Mouse (Mus musculus): ENCODE measurements at regions not wholly inside any gene's neighbourhood (a gene's known extent, or its start where the extent isn't known, plus 50 kb on each side); places are given as distances from the start of the nearest gene placed in this dataset.

- WGBS: 16% methylated on average over 5 of the region's 5 CpGs
- Histone ChIP-seq H3K27me3 (replicated peaks; ENCODE audit: control insufficient read depth, insufficient read depth, low read length) (no peaks in the 10 kb centered on the region), H3K9me3 (ENCODE audit: control insufficient read depth, low read length) (no peaks in the 10 kb centered on the region), H3K27ac (ENCODE audit: low read length) (no peak overlapping the region), H3K9ac (ENCODE audit: low read depth, low read length) (no peak overlapping the region), H3K4me3 (ENCODE audit: low read length) (no peak overlapping the region), H3K36me3 (ENCODE audit: control insufficient read depth, insufficient read depth, low read length) (no peaks in the 10 kb centered on the region), H3K4me1 (ENCODE audit: control insufficient read depth, insufficient read depth, low read length) (no peaks in the 10 kb centered on the region), H3K4me2 (ENCODE audit: low read depth, low read length) (no peak overlapping the region)
- no peak for ATAC-seq
These were observed 234.1 kb upstream of the Rgma start for GRCm38 (mm10) chr7:73141167-73141566.

GRCm38 (mm10) chr7:73143902-73144301 lies 231.4 kb upstream of the Rgma start:
- H3K9ac ChIP-seq (ENCODE audit: low read depth, low read length): no peak overlapping the region
- ATAC-seq: no peak
- H3K36me3 ChIP-seq (ENCODE audit: control insufficient read depth, insufficient read depth, low read length): no peaks in the 10 kb centered on the region
- 89% methylated on average over 11 of the region's 11 CpGs for WGBS
- H3K4me1 ChIP-seq (ENCODE audit: control insufficient read depth, insufficient read depth, low read length): no peaks in the 10 kb centered on the region
- H3K9me3 ChIP-seq (ENCODE audit: control insufficient read depth, low read length): no peaks in the 10 kb centered on the region
- H3K27ac ChIP-seq (ENCODE audit: low read length): no peak overlapping the region
- H3K4me2 ChIP-seq (ENCODE audit: low read depth, low read length): no peak overlapping the region
- no peaks in the 10 kb centered on the region for H3K27me3 ChIP-seq (replicated peaks; ENCODE audit: control insufficient read depth, insufficient read depth, low read length)
- no peak overlapping the region for H3K4me3 ChIP-seq (ENCODE audit: low read length)

- 48% methylated on average over 4 of the region's 4 CpGs for WGBS
- Histone ChIP-seq H3K4me1 (ENCODE audit: control insufficient read depth, insufficient read depth, low read length) (no peaks in the 10 kb centered on the region), H3K4me3 (ENCODE audit: low read length) (no peak overlapping the region), H3K27ac (ENCODE audit: low read length) (no peak overlapping the region), H3K27me3 (replicated peaks; ENCODE audit: control insufficient read depth, insufficient read depth, low read length) (no peaks in the 10 kb centered on the region), H3K9me3 (ENCODE audit: control insufficient read depth, low read length) (no peaks in the 10 kb centered on the region), H3K9ac (ENCODE audit: low read depth, low read length) (no peak overlapping the region), H3K36me3 (ENCODE audit: control insufficient read depth, insufficient read depth, low read length) (no peaks in the 10 kb centered on the region), H3K4me2 (ENCODE audit: low read depth, low read length) (no peak overlapping the region)
- ATAC-seq: no peak
These were observed 230.5 kb upstream of the Rgma start for GRCm38 (mm10) chr7:73144846-73145245.

GRCm38 (mm10) chr7:73147251-73147650 lies 228.1 kb upstream of the Rgma start:
- Histone ChIP-seq H3K27me3 (replicated peaks; ENCODE audit: control insufficient read depth, insufficient read depth, low read length) (no peaks in the 10 kb centered on the region), H3K36me3 (ENCODE audit: control insufficient read depth, insufficient read depth, low read length) (no peaks in the 10 kb centered on the region), H3K4me2 (ENCODE audit: low read depth, low read length) (no peak overlapping the region), H3K4me1 (ENCODE audit: control insufficient read depth, insufficient read depth, low read length) (no peaks in the 10 kb centered on the region), H3K9me3 (ENCODE audit: control insufficient read depth, low read length) (no peaks in the 10 kb centered on the region), H3K9ac (ENCODE audit: low read depth, low read length) (no peak overlapping the region), H3K4me3 (ENCODE audit: low read length) (no peak overlapping the region), H3K27ac (ENCODE audit: low read length) (no peak overlapping the region)
- no peak for ATAC-seq

GRCm38 (mm10) chr7:73150436-73150835 lies 224.9 kb upstream of the Rgma start:
- no peak overlapping the region for H3K4me3 ChIP-seq (ENCODE audit: low read length)
- ATAC-seq: no peak
- H3K36me3 ChIP-seq (ENCODE audit: control insufficient read depth, insufficient read depth, low read length): no peaks in the 10 kb centered on the region
- no peaks in the 10 kb centered on the region for H3K27me3 ChIP-seq (replicated peaks; ENCODE audit: control insufficient read depth, insufficient read depth, low read length)
- 76% methylated on average over 7 of the region's 7 CpGs for WGBS
- H3K9me3 ChIP-seq (ENCODE audit: control insufficient read depth, low read length): no peaks in the 10 kb centered on the region
- no peak overlapping the region for H3K4me2 ChIP-seq (ENCODE audit: low read depth, low read length)
- H3K9ac ChIP-seq (ENCODE audit: low read depth, low read length): no peak overlapping the region
- H3K27ac ChIP-seq (ENCODE audit: low read length): no peak overlapping the region
- no peaks in the 10 kb centered on the region for H3K4me1 ChIP-seq (ENCODE audit: control insufficient read depth, insufficient read depth, low read length)

GRCm38 (mm10) chr7:73151586-73152467 lies 223.5 kb upstream of the Rgma start:
- WGBS: 63% methylated on average over 13 of the region's 15 CpGs
- Histone ChIP-seq H3K4me3 (ENCODE audit: low read length) (no peak overlapping the region), H3K4me2 (ENCODE audit: low read depth, low read length) (no peak overlapping the region), H3K9ac (ENCODE audit: low read depth, low read length) (no peak overlapping the region), H3K36me3 (ENCODE audit: control insufficient read depth, insufficient read depth, low read length) (no peaks in the 10 kb centered on the region), H3K4me1 (ENCODE audit: control insufficient read depth, insufficient read depth, low read length) (no peaks in the 10 kb centered on the region), H3K27ac (ENCODE audit: low read length) (no peak overlapping the region), H3K27me3 (replicated peaks; ENCODE audit: control insufficient read depth, insufficient read depth, low read length) (no peaks in the 10 kb centered on the region), H3K9me3 (ENCODE audit: control insufficient read depth, low read length) (no peaks in the 10 kb centered on the region)
- ATAC-seq: no peak

GRCm38 (mm10) chr7:73153668-73154067 lies 221.6 kb upstream of the Rgma start:
- no peak overlapping the region for H3K4me3 ChIP-seq (ENCODE audit: low read length)
- H3K27me3 ChIP-seq (replicated peaks; ENCODE audit: control insufficient read depth, insufficient read depth, low read length): no peaks in the 10 kb centered on the region
- no peak overlapping the region for H3K9ac ChIP-seq (ENCODE audit: low read depth, low read length)
- H3K27ac ChIP-seq (ENCODE audit: low read length): no peak overlapping the region
- ATAC-seq: no peak
- no peak overlapping the region for H3K4me2 ChIP-seq (ENCODE audit: low read depth, low read length)
- no peaks in the 10 kb centered on the region for H3K9me3 ChIP-seq (ENCODE audit: control insufficient read depth, low read length)
- no peaks in the 10 kb centered on the region for H3K4me1 ChIP-seq (ENCODE audit: control insufficient read depth, insufficient read depth, low read length)
- H3K36me3 ChIP-seq (ENCODE audit: control insufficient read depth, insufficient read depth, low read length): no peaks in the 10 kb centered on the region
- 89% methylated on average over 1 of the region's 1 CpGs for WGBS

- H3K4me3 ChIP-seq (ENCODE audit: low read length): no peak overlapping the region
- H3K27me3 ChIP-seq (replicated peaks; ENCODE audit: control insufficient read depth, insufficient read depth, low read length): no peaks in the 10 kb centered on the region
- H3K9ac ChIP-seq (ENCODE audit: low read depth, low read length): no peak overlapping the region
- no peak overlapping the region for H3K4me2 ChIP-seq (ENCODE audit: low read depth, low read length)
- no peaks in the 10 kb centered on the region for H3K36me3 ChIP-seq (ENCODE audit: control insufficient read depth, insufficient read depth, low read length)
- ATAC-seq: no peak
- no peaks in the 10 kb centered on the region for H3K4me1 ChIP-seq (ENCODE audit: control insufficient read depth, insufficient read depth, low read length)
- H3K9me3 ChIP-seq (ENCODE audit: control insufficient read depth, low read length): no peaks in the 10 kb centered on the region
- 92% methylated on average over 5 of the region's 5 CpGs for WGBS
- H3K27ac ChIP-seq (ENCODE audit: low read length): no peak overlapping the region
These were observed 216.5 kb upstream of the Rgma start for GRCm38 (mm10) chr7:73158833-73159232.

- no peaks in the 10 kb centered on the region for H3K9me3 ChIP-seq (ENCODE audit: control insufficient read depth, low read length)
- no peak overlapping the region for H3K9ac ChIP-seq (ENCODE audit: low read depth, low read length)
- H3K4me3 ChIP-seq (ENCODE audit: low read length): no peak overlapping the region
- H3K4me2 ChIP-seq (ENCODE audit: low read depth, low read length): no peak overlapping the region
- H3K36me3 ChIP-seq (ENCODE audit: control insufficient read depth, insufficient read depth, low read length): no peaks in the 10 kb centered on the region
- H3K27ac ChIP-seq (ENCODE audit: low read length): no peak overlapping the region
- 76% methylated on average over 8 of the region's 8 CpGs for WGBS
- ATAC-seq: no peak
- H3K4me1 ChIP-seq (ENCODE audit: control insufficient read depth, insufficient read depth, low read length): no peaks in the 10 kb centered on the region
- no peaks in the 10 kb centered on the region for H3K27me3 ChIP-seq (replicated peaks; ENCODE audit: control insufficient read depth, insufficient read depth, low read length)
These were observed 214.3 kb upstream of the Rgma start for GRCm38 (mm10) chr7:73160968-73161367.

- Histone ChIP-seq H3K4me2 (ENCODE audit: low read depth, low read length) (no peak overlapping the region), H3K27me3 (replicated peaks; ENCODE audit: control insufficient read depth, insufficient read depth, low read length) (no peaks in the 10 kb centered on the region), H3K4me3 (ENCODE audit: low read length) (no peak overlapping the region), H3K4me1 (ENCODE audit: control insufficient read depth, insufficient read depth, low read length) (no peaks in the 10 kb centered on the region), H3K27ac (ENCODE audit: low read length) (no peak overlapping the region), H3K9ac (ENCODE audit: low read depth, low read length) (no peak overlapping the region), H3K9me3 (ENCODE audit: control insufficient read depth, low read length) (no peaks in the 10 kb centered on the region), H3K36me3 (ENCODE audit: control insufficient read depth, insufficient read depth, low read length) (no peaks in the 10 kb centered on the region)
- 55% methylated on average over 5 of the region's 5 CpGs for WGBS
- no peak for ATAC-seq
These were observed 211.6 kb upstream of the Rgma start for GRCm38 (mm10) chr7:73163687-73164086.
